Mouse (Mus musculus): ENCODE results near the gene Zbtb24. TPM values are rescaled to one million over a fixed set of nuclear protein-coding genes. Genes with fewer than 3 reads are reported as not detected.
"Not testable (repeated sequence)": the region's sequence is repeated elsewhere in the genome, so short reads cannot be mapped to it uniquely, and the experiment has no call there.

Gene Zbtb24
- polyA plus RNA-seq, 2 experiments: 4.0 to 4.1 TPM

- H3K27ac ChIP-seq; H3K27me3 ChIP-seq (ENCODE audit: control insufficient read depth, insufficient read depth, low read length); H3K36me3 ChIP-seq (replicated peaks; ENCODE audit: control insufficient read depth, insufficient read depth, low read depth); H3K9ac ChIP-seq (replicated peaks); DNase-seq (ENCODE audit: low read depth in 3 of 3, low spot score in 3 of 3); ATAC-seq (ENCODE audit: insufficient read depth); H3K4me2 ChIP-seq (ENCODE audit: low read depth); H3K4me3 ChIP-seq (ENCODE audit: insufficient read depth in 1 of 2, low read depth in 2 of 2, low read length in 2 of 2); H3K4me1 ChIP-seq (replicated peaks; ENCODE audit: control insufficient read depth in 2 of 2, insufficient read depth in 2 of 2, low read length in 1 of 2); H3K9me3 ChIP-seq (ENCODE audit: control insufficient read depth, low read length): not testable (repeated sequence)
- 72% methylated on average over 2 of the region's 2 CpGs for WGBS (ENCODE audit: insufficient replicate concordance)
Measured at GRCm38 (mm10) chr10:41415368-41415767, 34.8 kb upstream of the Zbtb24 start.

- H3K27ac ChIP-seq: no peak overlapping the region
- no peak overlapping the region for H3K4me3 ChIP-seq (ENCODE audit: insufficient read depth in 1 of 2, low read depth in 2 of 2, low read length in 2 of 2)
- H3K9ac ChIP-seq (replicated peaks): no peak overlapping the region
- 55% methylated on average over 9 of the region's 9 CpGs for WGBS (ENCODE audit: insufficient replicate concordance)
- DNase-seq (ENCODE audit: low read depth in 3 of 3, low spot score in 3 of 3) (no peak), ATAC-seq (ENCODE audit: insufficient read depth) (no peak)
- no peaks in the 10 kb centered on the region for H3K36me3 ChIP-seq (replicated peaks; ENCODE audit: control insufficient read depth, insufficient read depth, low read depth)
- no peaks in the 10 kb centered on the region for H3K4me1 ChIP-seq (replicated peaks; ENCODE audit: control insufficient read depth in 2 of 2, insufficient read depth in 2 of 2, low read length in 1 of 2)
- H3K4me2 ChIP-seq (ENCODE audit: low read depth): no peak overlapping the region
- H3K27me3 ChIP-seq (ENCODE audit: control insufficient read depth, insufficient read depth, low read length): no peaks in the 10 kb centered on the region
- H3K9me3 ChIP-seq (ENCODE audit: control insufficient read depth, low read length): no peaks in the 10 kb centered on the region; the same call in 1 of the 2 replicates
- TF ChIP-seq EP300 (IDR thresholded peaks at IDR 0.05; ENCODE audit: low read depth): no peak
- TF ChIP-seq CTCF (IDR thresholded peaks at IDR 0.05; ENCODE audit: low read depth): no peak
Measured at GRCm38 (mm10) chr10:41420496-41421200, 29.5 kb upstream of the Zbtb24 start.

GRCm38 (mm10) chr10:41423681-41424080, 26.5 kb upstream of the Zbtb24 start:
- Histone ChIP-seq H3K27me3 (ENCODE audit: control insufficient read depth, insufficient read depth, low read length) (no peaks in the 10 kb centered on the region), H3K4me2 (ENCODE audit: low read depth) (no peak overlapping the region), H3K9me3 (ENCODE audit: control insufficient read depth, low read length) (no peaks in the 10 kb centered on the region), H3K27ac (no peak overlapping the region), H3K36me3 (replicated peaks; ENCODE audit: control insufficient read depth, insufficient read depth, low read depth) (no peaks in the 10 kb centered on the region), H3K4me3 (ENCODE audit: insufficient read depth in 1 of 2, low read depth in 2 of 2, low read length in 2 of 2) (no peak overlapping the region), H3K9ac (replicated peaks) (no peak overlapping the region), H3K4me1 (replicated peaks; ENCODE audit: control insufficient read depth in 2 of 2, insufficient read depth in 2 of 2, low read length in 1 of 2) (no peaks in the 10 kb centered on the region)
- WGBS (ENCODE audit: insufficient replicate concordance): 73% methylated on average over 2 of the region's 2 CpGs
- ATAC-seq (ENCODE audit: insufficient read depth): no peak
- TF ChIP-seq CTCF (IDR thresholded peaks at IDR 0.05; ENCODE audit: low read depth): no peak
- no peak for TF ChIP-seq EP300 (IDR thresholded peaks at IDR 0.05; ENCODE audit: low read depth)
- DNase-seq (ENCODE audit: low read depth in 3 of 3, low spot score in 3 of 3): no peak

GRCm38 (mm10) chr10:41426368-41426767, 23.8 kb upstream of the Zbtb24 start:
- ATAC-seq (ENCODE audit: insufficient read depth): no peak
- TF ChIP-seq CTCF (IDR thresholded peaks at IDR 0.05; ENCODE audit: low read depth) (no peak), EP300 (IDR thresholded peaks at IDR 0.05; ENCODE audit: low read depth) (no peak)
- Histone ChIP-seq H3K36me3 (replicated peaks; ENCODE audit: control insufficient read depth, insufficient read depth, low read depth) (no peaks in the 10 kb centered on the region), H3K4me3 (ENCODE audit: insufficient read depth in 1 of 2, low read depth in 2 of 2, low read length in 2 of 2) (no peak overlapping the region), H3K27ac (no peak overlapping the region), H3K9ac (replicated peaks) (no peak overlapping the region), H3K4me1 (replicated peaks; ENCODE audit: control insufficient read depth in 2 of 2, insufficient read depth in 2 of 2, low read length in 1 of 2) (no peaks in the 10 kb centered on the region), H3K9me3 (ENCODE audit: control insufficient read depth, low read length) (no peaks in the 10 kb centered on the region), H3K27me3 (ENCODE audit: control insufficient read depth, insufficient read depth, low read length) (no peaks in the 10 kb centered on the region), H3K4me2 (ENCODE audit: low read depth) (no peak overlapping the region)
- DNase-seq (ENCODE audit: low read depth in 3 of 3, low spot score in 3 of 3): no peak
- WGBS (ENCODE audit: insufficient replicate concordance): 43% methylated on average over 6 of the region's 6 CpGs

GRCm38 (mm10) chr10:41434624-41435023, 15.6 kb upstream of the Zbtb24 start:
- Histone ChIP-seq H3K4me3 (ENCODE audit: insufficient read depth in 1 of 2, low read depth in 2 of 2, low read length in 2 of 2) (no peak overlapping the region), H3K9me3 (ENCODE audit: control insufficient read depth, low read length) (no peaks in the 10 kb centered on the region), H3K36me3 (replicated peaks; ENCODE audit: control insufficient read depth, insufficient read depth, low read depth) (no peaks in the 10 kb centered on the region), H3K27me3 (ENCODE audit: control insufficient read depth, insufficient read depth, low read length) (no peaks in the 10 kb centered on the region), H3K27ac (no peak overlapping the region), H3K4me2 (ENCODE audit: low read depth) (no peak overlapping the region), H3K9ac (replicated peaks) (no peak overlapping the region), H3K4me1 (replicated peaks; ENCODE audit: control insufficient read depth in 2 of 2, insufficient read depth in 2 of 2, low read length in 1 of 2) (no peaks in the 10 kb centered on the region)
- WGBS (ENCODE audit: insufficient replicate concordance): 22% methylated on average over 4 of the region's 4 CpGs
- DNase-seq (ENCODE audit: low read depth in 3 of 3, low spot score in 3 of 3): no peak
- no peak for ATAC-seq (ENCODE audit: insufficient read depth)
- TF ChIP-seq EP300 (IDR thresholded peaks at IDR 0.05; ENCODE audit: low read depth): no peak
- TF ChIP-seq CTCF (IDR thresholded peaks at IDR 0.05; ENCODE audit: low read depth): peak; percentile 67

All from liver, embryonic 14.5 days (tissue).